Mouse (Mus musculus) lung, adult 2 months (tissue): ENCODE measurements at regions not wholly inside any gene's neighbourhood (a gene's known extent, or its start where the extent isn't known, plus 50 kb on each side); places are given as distances from the start of the nearest gene placed in this dataset.

Experiments used
- CTCF ChIP-seq: fragments of 200-500 bp; IDR thresholded peaks from 2 replicates; pipeline ENCODE4 v1.5.1; 2011; ENCODE audit warnings: mild to moderate bottlenecking, low read length, control low read depth; ENCODE audit not compliant: insufficient read depth
- POLR2A ChIP-seq: fragments of 200-500 bp; IDR thresholded peaks from 2 replicates; pipeline ENCODE4 v1.6.1; 2011; ENCODE audit warnings: low read depth, mild to moderate bottlenecking, control low read depth, low read length, borderline replicate concordance; ENCODE audit errors: extremely low read depth

- no peak for TF ChIP-seq POLR2A
- no peak for TF ChIP-seq CTCF
These were observed 141.8 kb upstream of the Smlr1 start for GRCm38 (mm10) chr10:25677889-25678288.
